Mouse (Mus musculus): ENCODE results near the gene Gtse1. TPM values are rescaled to one million over a fixed set of nuclear protein-coding genes. Genes with fewer than 3 reads are reported as not detected.
A peak's percentile ranks its signal among the peaks of the same experiment; 100 is the strongest.
"Not testable (repeated sequence)": the region's sequence is repeated elsewhere in the genome, so short reads cannot be mapped to it uniquely, and the experiment has no call there.

Gtse1 gene
- polyA plus RNA-seq, 1 experiment: 0.74 TPM

GRCm38 (mm10) chr15:85836887-85837286 lies 22.7 kb upstream of the Gtse1 start:
- no peak overlapping the region for H3K4me3 ChIP-seq (ENCODE audit: insufficient read depth, low read depth, low read length)
- TF ChIP-seq CTCF (conservative IDR thresholded peaks at IDR 0.05; ENCODE audit: insufficient read depth, insufficient read length, low read depth, low read length) (no peak), POLR2A (IDR thresholded peaks at IDR 0.05; ENCODE audit: low read depth, low read length) (no peak)
- H3K27me3 ChIP-seq (replicated peaks; ENCODE audit: control insufficient read depth, insufficient read depth, low read length): no peaks in the 10 kb centered on the region
- H3K36me3 ChIP-seq (ENCODE audit: control insufficient read depth, insufficient read depth, low read length): no peaks in the 10 kb centered on the region
- no peaks in the 10 kb centered on the region; the same call in 1 of the 2 replicates for H3K4me1 ChIP-seq (ENCODE audit: control insufficient read depth, insufficient read depth, low read length)
- no peak overlapping the region for H3K27ac ChIP-seq (ENCODE audit: insufficient read depth, low read depth, low read length)
- WGBS: 89% methylated on average over 5 of the region's 5 CpGs
- DNase-seq: no peak

- Histone ChIP-seq H3K27ac (ENCODE audit: insufficient read depth, low read depth, low read length) (no peak overlapping the region), H3K4me3 (ENCODE audit: insufficient read depth, low read depth, low read length) (no peak overlapping the region), H3K36me3 (ENCODE audit: control insufficient read depth, insufficient read depth, low read length) (no peaks in the 10 kb centered on the region), H3K27me3 (replicated peaks; ENCODE audit: control insufficient read depth, insufficient read depth, low read length) (no peaks in the 10 kb centered on the region), H3K4me1 (ENCODE audit: control insufficient read depth, insufficient read depth, low read length) (no peaks in the 10 kb centered on the region; the same call in 1 of the 2 replicates)
- peak; percentile 62 for TF ChIP-seq CTCF (conservative IDR thresholded peaks at IDR 0.05; ENCODE audit: insufficient read depth, insufficient read length, low read depth, low read length)
- TF ChIP-seq POLR2A (IDR thresholded peaks at IDR 0.05; ENCODE audit: low read depth, low read length): no peak
- DNase-seq: peak; percentile 15
- 40% methylated on average over 6 of the region's 6 CpGs for WGBS
Measured at GRCm38 (mm10) chr15:85840983-85841382, 18.6 kb upstream of the Gtse1 start.

GRCm38 (mm10) chr15:85841796-85842360 lies 17.7 kb upstream of the Gtse1 start:
- DNase-seq: peak; percentile 74
- Histone ChIP-seq H3K27ac (ENCODE audit: insufficient read depth, low read depth, low read length) (no peak overlapping the region), H3K27me3 (replicated peaks; ENCODE audit: control insufficient read depth, insufficient read depth, low read length) (no peaks in the 10 kb centered on the region), H3K36me3 (ENCODE audit: control insufficient read depth, insufficient read depth, low read length) (no peaks in the 10 kb centered on the region), H3K4me3 (ENCODE audit: insufficient read depth, low read depth, low read length) (no peak overlapping the region), H3K4me1 (ENCODE audit: control insufficient read depth, insufficient read depth, low read length) (no peaks in the 10 kb centered on the region; the same call in 1 of the 2 replicates)
- WGBS: 68% methylated on average over 5 of the region's 5 CpGs
- no peak for TF ChIP-seq POLR2A (IDR thresholded peaks at IDR 0.05; ENCODE audit: low read depth, low read length)
- TF ChIP-seq CTCF (conservative IDR thresholded peaks at IDR 0.05; ENCODE audit: insufficient read depth, insufficient read length, low read depth, low read length): no peak

- TF ChIP-seq POLR2A (IDR thresholded peaks at IDR 0.05; ENCODE audit: low read depth, low read length) (no peak), CTCF (conservative IDR thresholded peaks at IDR 0.05; ENCODE audit: insufficient read depth, insufficient read length, low read depth, low read length) (no peak)
- H3K36me3 ChIP-seq (ENCODE audit: control insufficient read depth, insufficient read depth, low read length): no peaks in the 10 kb centered on the region
- H3K27ac ChIP-seq (ENCODE audit: insufficient read depth, low read depth, low read length): no peak overlapping the region
- H3K27me3 ChIP-seq (replicated peaks; ENCODE audit: control insufficient read depth, insufficient read depth, low read length): no peaks in the 10 kb centered on the region
- DNase-seq: no peak
- no peaks in the 10 kb centered on the region; the same call in 1 of the 2 replicates for H3K4me1 ChIP-seq (ENCODE audit: control insufficient read depth, insufficient read depth, low read length)
- H3K4me3 ChIP-seq (ENCODE audit: insufficient read depth, low read depth, low read length): no peak overlapping the region
Measured at GRCm38 (mm10) chr15:85845071-85845470, 14.5 kb upstream of the Gtse1 start.

- TF ChIP-seq POLR2A (IDR thresholded peaks at IDR 0.05; ENCODE audit: low read depth, low read length) (no peak), CTCF (conservative IDR thresholded peaks at IDR 0.05; ENCODE audit: insufficient read depth, insufficient read length, low read depth, low read length) (no peak)
- Histone ChIP-seq H3K27me3 (replicated peaks; ENCODE audit: control insufficient read depth, insufficient read depth, low read length) (no peaks in the 10 kb centered on the region), H3K4me3 (ENCODE audit: insufficient read depth, low read depth, low read length) (no peak overlapping the region), H3K4me1 (ENCODE audit: control insufficient read depth, insufficient read depth, low read length) (no peaks in the 10 kb centered on the region), H3K27ac (ENCODE audit: insufficient read depth, low read depth, low read length) (no peak overlapping the region), H3K36me3 (ENCODE audit: control insufficient read depth, insufficient read depth, low read length) (no peaks in the 10 kb centered on the region)
- WGBS: 73% methylated on average over 12 of the region's 12 CpGs
- DNase-seq: peak; percentile 75
Measured at GRCm38 (mm10) chr15:85851656-85852392, 7.7 kb upstream of the Gtse1 start.

GRCm38 (mm10) chr15:85858980-85859489 lies 510 bp upstream of the Gtse1 start:
- peak overlapping the region; percentile 25; the same call in 1 of the 2 replicates for H3K27ac ChIP-seq (ENCODE audit: insufficient read depth, low read depth, low read length)
- 8% methylated on average over 15 of the region's 15 CpGs for WGBS
- DNase-seq: no peak
- no peaks in the 10 kb centered on the region for H3K36me3 ChIP-seq (ENCODE audit: control insufficient read depth, insufficient read depth, low read length)
- H3K4me1 ChIP-seq (ENCODE audit: control insufficient read depth, insufficient read depth, low read length): no peaks in the 10 kb centered on the region
- H3K4me3 ChIP-seq (ENCODE audit: insufficient read depth, low read depth, low read length): peak overlapping the region; percentile 74
- no peaks in the 10 kb centered on the region for H3K27me3 ChIP-seq (replicated peaks; ENCODE audit: control insufficient read depth, insufficient read depth, low read length)
- no peak for TF ChIP-seq CTCF (conservative IDR thresholded peaks at IDR 0.05; ENCODE audit: insufficient read depth, insufficient read length, low read depth, low read length)
- TF ChIP-seq POLR2A (IDR thresholded peaks at IDR 0.05; ENCODE audit: low read depth, low read length): no peak

GRCm38 (mm10) chr15:85865913-85866312 lies 6.4 kb downstream of the Gtse1 start:
- H3K36me3 ChIP-seq (ENCODE audit: control insufficient read depth, insufficient read depth, low read length); H3K4me1 ChIP-seq (ENCODE audit: control insufficient read depth, insufficient read depth, low read length); H3K27ac ChIP-seq (ENCODE audit: insufficient read depth, low read depth, low read length); H3K4me3 ChIP-seq (ENCODE audit: insufficient read depth, low read depth, low read length); DNase-seq; H3K27me3 ChIP-seq (replicated peaks; ENCODE audit: control insufficient read depth, insufficient read depth, low read length): not testable (repeated sequence)
- 92% methylated on average over 7 of the region's 7 CpGs for WGBS

All from kidney, adult 2 months (tissue).